Mouse (Mus musculus): ENCODE data around the gene Slc25a41. TPM values are rescaled to one million over a fixed set of nuclear protein-coding genes. Genes with fewer than 3 reads are reported as not detected.

Slc25a41 gene
- polyA plus RNA-seq, 1 experiment from 2014 or later, result not detected

- peaks cover 10% of the 10 kb centered on the region for H3K36me3 ChIP-seq (ENCODE audit: control insufficient read depth, insufficient read depth, low read length)
- DNase-seq (ENCODE audit: low spot score, missing footprints) (peak; percentile 98), ATAC-seq (ENCODE audit: low FRiP score) (peak; percentile 0; the same call in 1 of the 2 replicates)
- no peaks in the 10 kb centered on the region for H3K9me3 ChIP-seq (ENCODE audit: control insufficient read depth, low read length)
- H3K4me2 ChIP-seq, result peak within 1 kb of the TSS; percentile 88
- peak within 1 kb of the TSS; percentile 95 for H3K4me3 ChIP-seq (ENCODE audit: low read depth, low read length)
- peak within 1 kb of the TSS; percentile 96 for H3K9ac ChIP-seq (ENCODE audit: low read length)
- H3K27me3 ChIP-seq (ENCODE audit: control insufficient read depth, insufficient read depth, low read length), result no peaks in the 10 kb centered on the region
- peaks cover 14% of the 10 kb centered on the region for H3K4me1 ChIP-seq (ENCODE audit: control insufficient read depth, insufficient read depth, low read length)
- under 1% methylated on average over 89 of the region's 99 CpGs for WGBS
- H3K27ac ChIP-seq (ENCODE audit: low read depth, low read length), result peak within 1 kb of the TSS; percentile 90
These were observed 10.4 kb downstream of the Slc25a41 start, which contains the start of gene Khsrp for GRCm38 (mm10) chr17:57030931-57031660. TSS of gene Khsrp (minus strand) at chr17:57031522.

- H3K36me3 ChIP-seq (ENCODE audit: control insufficient read depth, insufficient read depth, low read length), result peaks cover 22% of the 10 kb centered on the region
- 54% methylated on average over 8 of the region's 8 CpGs for WGBS
- H3K9ac ChIP-seq (ENCODE audit: low read length), result peak overlapping the region; percentile 96
- H3K4me2 ChIP-seq, result peak overlapping the region; percentile 88
- no peaks in the 10 kb centered on the region for H3K27me3 ChIP-seq (ENCODE audit: control insufficient read depth, insufficient read depth, low read length)
- H3K9me3 ChIP-seq (ENCODE audit: control insufficient read depth, low read length), result no peaks in the 10 kb centered on the region
- H3K4me3 ChIP-seq (ENCODE audit: low read depth, low read length), result peak overlapping the region; percentile 95
- ATAC-seq (ENCODE audit: low FRiP score) (no peak), DNase-seq (ENCODE audit: low spot score, missing footprints) (no peak)
- peaks cover 14% of the 10 kb centered on the region for H3K4me1 ChIP-seq (ENCODE audit: control insufficient read depth, insufficient read depth, low read length)
- no peak overlapping the region for H3K27ac ChIP-seq (ENCODE audit: low read depth, low read length)
These were observed 11.8 kb downstream of the Slc25a41 start for GRCm38 (mm10) chr17:57029691-57030090.

GRCm38 (mm10) chr17:57027471-57027870, 14.0 kb downstream of the Slc25a41 start:
- Histone ChIP-seq H3K4me2 (no peak overlapping the region), H3K9ac (ENCODE audit: low read length) (no peak overlapping the region), H3K9me3 (ENCODE audit: control insufficient read depth, low read length) (no peaks in the 10 kb centered on the region), H3K27ac (ENCODE audit: low read depth, low read length) (no peak overlapping the region), H3K4me1 (ENCODE audit: control insufficient read depth, insufficient read depth, low read length) (peaks cover 12% of the 10 kb centered on the region), H3K27me3 (ENCODE audit: control insufficient read depth, insufficient read depth, low read length) (no peaks in the 10 kb centered on the region), H3K4me3 (ENCODE audit: low read depth, low read length) (no peak overlapping the region), H3K36me3 (ENCODE audit: control insufficient read depth, insufficient read depth, low read length) (peaks cover 43% of the 10 kb centered on the region)
- DNase-seq (ENCODE audit: low spot score, missing footprints), result no peak
- no peak for ATAC-seq (ENCODE audit: low FRiP score)
- 91% methylated on average over 4 of the region's 4 CpGs for WGBS

GRCm38 (mm10) chr17:57020960-57021359, 20.5 kb downstream of the Slc25a41 start:
- no peaks in the 10 kb centered on the region for H3K4me1 ChIP-seq (ENCODE audit: control insufficient read depth, insufficient read depth, low read length)
- no peaks in the 10 kb centered on the region for H3K27me3 ChIP-seq (ENCODE audit: control insufficient read depth, insufficient read depth, low read length)
- no peak for ATAC-seq (ENCODE audit: low FRiP score)
- H3K36me3 ChIP-seq (ENCODE audit: control insufficient read depth, insufficient read depth, low read length), result peaks cover 40% of the 10 kb centered on the region
- no peak overlapping the region for H3K27ac ChIP-seq (ENCODE audit: low read depth, low read length)
- DNase-seq (ENCODE audit: low spot score, missing footprints), result no peak
- H3K9me3 ChIP-seq (ENCODE audit: control insufficient read depth, low read length), result no peaks in the 10 kb centered on the region
- H3K9ac ChIP-seq (ENCODE audit: low read length), result no peak overlapping the region
- H3K4me3 ChIP-seq (ENCODE audit: low read depth, low read length), result no peak overlapping the region
- WGBS, result 94% methylated on average over 5 of the region's 5 CpGs
- H3K4me2 ChIP-seq, result no peak overlapping the region

- no peaks in the 10 kb centered on the region for H3K27me3 ChIP-seq (ENCODE audit: control insufficient read depth, insufficient read depth, low read length)
- ATAC-seq (ENCODE audit: low FRiP score), result no peak
- H3K4me2 ChIP-seq, result no peak overlapping the region
- H3K9me3 ChIP-seq (ENCODE audit: control insufficient read depth, low read length), result no peaks in the 10 kb centered on the region
- peaks cover 29% of the 10 kb centered on the region for H3K36me3 ChIP-seq (ENCODE audit: control insufficient read depth, insufficient read depth, low read length)
- no peak overlapping the region for H3K4me3 ChIP-seq (ENCODE audit: low read depth, low read length)
- H3K9ac ChIP-seq (ENCODE audit: low read length), result no peak overlapping the region
- no peak overlapping the region for H3K27ac ChIP-seq (ENCODE audit: low read depth, low read length)
- no peaks in the 10 kb centered on the region for H3K4me1 ChIP-seq (ENCODE audit: control insufficient read depth, insufficient read depth, low read length)
- no peak for DNase-seq (ENCODE audit: low spot score, missing footprints)
- WGBS, result 84% methylated on average over 2 of the region's 2 CpGs
These were observed 21.8 kb downstream of the Slc25a41 start for GRCm38 (mm10) chr17:57019693-57020092.

GRCm38 (mm10) chr17:57012245-57012795, 29.1 kb downstream of the Slc25a41 start:
- 70% methylated on average over 13 of the region's 13 CpGs for WGBS
- H3K36me3 ChIP-seq (ENCODE audit: control insufficient read depth, insufficient read depth, low read length), result peaks cover 3% of the 10 kb centered on the region
- no peaks in the 10 kb centered on the region for H3K27me3 ChIP-seq (ENCODE audit: control insufficient read depth, insufficient read depth, low read length)
- peaks cover 15% of the 10 kb centered on the region for H3K4me1 ChIP-seq (ENCODE audit: control insufficient read depth, insufficient read depth, low read length)
- H3K9me3 ChIP-seq (ENCODE audit: control insufficient read depth, low read length), result no peaks in the 10 kb centered on the region
- 0 out of 2 replicates have a peak, but pooled peaks have one; percentile 1 for ATAC-seq (ENCODE audit: low FRiP score)
- DNase-seq (ENCODE audit: low spot score, missing footprints), result no peak
- peak overlapping the region; percentile 82; the same call in 1 of the 2 replicates for H3K27ac ChIP-seq (ENCODE audit: low read depth, low read length)
- peak overlapping the region; percentile 50 for H3K4me3 ChIP-seq (ENCODE audit: low read depth, low read length)
- H3K9ac ChIP-seq (ENCODE audit: low read length), result peak overlapping the region; percentile 84
- H3K4me2 ChIP-seq, result peak overlapping the region; percentile 92

GRCm38 (mm10) chr17:57011236-57012141, 30.0 kb downstream of the Slc25a41 start, which contains the start of the genes Gtf2f1 and Gm17949:
TSS of gene Gtf2f1 (minus strand) at chr17:57011288.
TSS of gene Gm17949 (plus strand) at chr17:57011469.
- peak; percentile 93 for ATAC-seq (ENCODE audit: low FRiP score)
- under 1% methylated on average over 51 of the region's 51 CpGs for WGBS

GRCm38 (mm10) chr17:57010911-57011235, 30.6 kb downstream of the Slc25a41 start:
- ATAC-seq (ENCODE audit: low FRiP score) (peak; percentile 67), DNase-seq (ENCODE audit: low spot score, missing footprints) (no peak)
- H3K9me3 ChIP-seq (ENCODE audit: control insufficient read depth, low read length), result no peaks in the 10 kb centered on the region
- H3K9ac ChIP-seq (ENCODE audit: low read length), result peak overlapping the region; percentile 60
- WGBS, result 2% methylated on average over 19 of the region's 19 CpGs
- H3K4me3 ChIP-seq (ENCODE audit: low read depth, low read length), result peak overlapping the region; percentile 50
- H3K4me1 ChIP-seq (ENCODE audit: control insufficient read depth, insufficient read depth, low read length), result peaks cover 15% of the 10 kb centered on the region
- no peak overlapping the region for H3K27ac ChIP-seq (ENCODE audit: low read depth, low read length)
- H3K4me2 ChIP-seq, result peak overlapping the region; percentile 92
- H3K27me3 ChIP-seq (ENCODE audit: control insufficient read depth, insufficient read depth, low read length), result no peaks in the 10 kb centered on the region
- peaks cover 10% of the 10 kb centered on the region for H3K36me3 ChIP-seq (ENCODE audit: control insufficient read depth, insufficient read depth, low read length)

More at GRCm38 (mm10) chr17:57011236-57012141, 30.0 kb downstream of the Slc25a41 start, which contains the start of the genes Gtf2f1 and Gm17949:
- no peaks in the 10 kb centered on the region for H3K9me3 ChIP-seq (ENCODE audit: control insufficient read depth, low read length)
- H3K4me3 ChIP-seq (ENCODE audit: low read depth, low read length), result peak within 1 kb of the TSS; percentile 50
- peak within 1 kb of the TSS; percentile 84 for H3K9ac ChIP-seq (ENCODE audit: low read length)
- DNase-seq (ENCODE audit: low spot score, missing footprints), result peak; percentile 100
- H3K36me3 ChIP-seq (ENCODE audit: control insufficient read depth, insufficient read depth, low read length), result peaks cover 7% of the 10 kb centered on the region
- H3K27ac ChIP-seq (ENCODE audit: low read depth, low read length), result peak within 1 kb of the TSS; percentile 82
- no peaks in the 10 kb centered on the region for H3K27me3 ChIP-seq (ENCODE audit: control insufficient read depth, insufficient read depth, low read length)
- H3K4me2 ChIP-seq, result peak within 1 kb of the TSS; percentile 92
- peaks cover 15% of the 10 kb centered on the region for H3K4me1 ChIP-seq (ENCODE audit: control insufficient read depth, insufficient read depth, low read length)
